In the genomic region with DNA sequence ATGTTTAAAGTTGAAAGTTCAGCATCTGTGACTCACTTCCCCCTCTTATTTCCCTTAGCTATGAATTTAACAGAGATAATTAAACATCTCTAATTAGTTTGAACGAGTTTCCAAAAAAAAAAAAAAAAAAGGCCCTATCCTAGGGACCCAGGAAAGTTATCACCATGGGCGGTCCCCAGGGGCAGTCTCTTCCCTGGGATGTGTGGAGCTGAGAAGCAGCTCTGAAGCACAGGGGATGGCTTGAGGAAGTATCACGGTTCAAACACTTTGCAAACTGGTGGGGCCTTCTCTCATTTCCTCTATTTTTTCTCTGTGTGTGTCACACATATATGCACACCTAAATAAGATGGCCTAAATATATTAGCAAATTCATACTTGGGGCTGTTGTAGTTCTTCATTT, we compare ENCODE assay signal across 16 mouse cellular contexts. TPM values are rescaled to one million over a fixed set of nuclear protein-coding genes. Genes with fewer than 3 reads are reported as not detected.
A peak's percentile ranks its signal among the peaks of the same experiment; 100 is the strongest.
DNase-seq lines count a peak whose midpoint lies in the region; TF ChIP-seq lines count a peak whose summit lies in the region.
"Had no signal": no experiment of that assay in that cellular context is flagged by ENCODE, and none has a peak within 500 bp of the region (broad histone marks: within the 10 kb centered on the region; RNA-seq: fewer than 3 reads in every experiment).

No protein-coding gene starts in this region.

- H3K4me3 ChIP-seq in embryonic fibroblast, embryonic 13.5 days (ENCODE audit: insufficient read depth, low read length) = no peak overlapping the region
- H3K4me3 ChIP-seq: forebrain, embryonic 13.5 days; limb, embryonic 13.5 days; megakaryocyte, embryonic 14.5 days; neural tube, embryonic 15.5 days had no signal

- H3K27ac ChIP-seq in embryonic fibroblast, embryonic 13.5 days (ENCODE audit: insufficient read depth, low read length) = peak overlapping the region; percentile 99
- H3K27ac ChIP-seq: forebrain, embryonic 13.5 days; hindbrain, postnatal 0 days; neural tube, embryonic 15.5 days had no signal

- no peak for TF ChIP-seq POLR2A in embryonic fibroblast, embryonic 13.5 days (IDR thresholded peaks at IDR 0.05; ENCODE audit: low read depth, low read length)

- peaks cover 21% of the 10 kb centered on the region for H3K4me1 ChIP-seq in embryonic fibroblast, embryonic 13.5 days (ENCODE audit: control insufficient read depth, insufficient read depth, low read length)
- H3K4me1 ChIP-seq: forebrain, embryonic 13.5 days had no signal

- DNase-seq in heart, adult 11 months = peak; percentile 95
- DNase-seq in heart, adult 8-10 months (ENCODE audit: low spot score) = no peak
- peak; percentile 40 for DNase-seq in lung, postnatal 25 days (ENCODE audit: low spot score)
- no peak for DNase-seq in lung, postnatal 36 days
- DNase-seq in spleen, postnatal 36 days (ENCODE audit: low spot score in 2 of 2) = peak; percentile 69 to 81
- DNase-seq in frontal cortex, postnatal 25 days (ENCODE audit: low spot score in 2 of 2) = no peak
- DNase-seq in cerebellum, postnatal 10 days = no peak
- DNase-seq: cerebellum, adult 11-12 months; lung, adult 18-20 months; thymus, adult 2 months had no signal

- TF ChIP-seq CTCF in embryonic fibroblast, embryonic 13.5 days (IDR thresholded peaks at IDR 0.05; ENCODE audit: borderline replicate concordance, insufficient read depth, low read length) = no peak

RNA-seq across cellular contexts. Expression of a gene that starts 48.8 kb away (rescaled TPM):
- 100 to 1,000 TPM; 352 to 622 (median 508) TPM for total RNA-seq in heart, adult 8-10 months (2022)
- polyA plus RNA-seq in embryonic fibroblast, embryonic 13.5 days (2011; ENCODE audit: insufficient read length, low read depth, missing spikeins) = 241 and 297 TPM in 2 replicates

Comparison
In these comparisons a context has a peak if more than half of its experiments do, and no peak if none do; other contexts are left out.
1. DNase-seq: peak in heart, adult 11 months (single experiment), lung, postnatal 25 days (single experiment) and spleen, postnatal 36 days (2 of 2); none in heart, adult 8-10 months (single experiment), lung, postnatal 36 days (single experiment), frontal cortex, postnatal 25 days (0 of 2) and cerebellum, postnatal 10 days (0 of 2).